Mouse (Mus musculus) C2C12 (cell line): Measurements from ENCODE around the gene Lrch3. TPM values are rescaled to one million over a fixed set of nuclear protein-coding genes. Genes with fewer than 3 reads are reported as not detected.
A peak's percentile ranks its signal among the peaks of the same experiment; 100 is the strongest.

ENCODE experiments used
- H3K27me3 ChIP-seq: one replicate; pipeline ENCODE4 v1.6.1; 2011; ENCODE audit not compliant: control insufficient read depth, insufficient read depth, insufficient read length
- H3K36me3 ChIP-seq: one replicate; pipeline ENCODE4 v1.6.1; 2011; ENCODE audit not compliant: control insufficient read depth, insufficient read depth
- H3K4me3 ChIP-seq: one replicate; pipeline ENCODE4 v1.5.1; 2011; ENCODE audit warnings: mild to moderate bottlenecking, control low read depth; ENCODE audit not compliant: poor library complexity, insufficient read depth, severe bottlenecking
- H3K79me2 ChIP-seq: one replicate; pipeline ENCODE4 v1.6.1; 2011; ENCODE audit not compliant: control insufficient read depth, insufficient read depth
- H3K79me3 ChIP-seq: one replicate; pipeline ENCODE4 v1.6.1; 2011; ENCODE audit warnings: low read depth, control low read depth
- H3ac ChIP-seq: one replicate; pipeline ENCODE3; 2011; ENCODE audit warnings: low read depth; ENCODE audit not compliant: control insufficient read depth, insufficient read length
- CEBPB ChIP-seq: IDR thresholded peaks from one replicate; pipeline ENCODE4 v1.6.1; 2011; ENCODE audit warnings: low read depth, mild to moderate bottlenecking, control low read depth, moderate library complexity
- CTCF ChIP-seq: IDR thresholded peaks from one replicate; pipeline ENCODE4 v1.5.1; 2011; ENCODE audit not compliant: control insufficient read depth, insufficient read depth, insufficient read length
- FOSL1 ChIP-seq: IDR thresholded peaks from one replicate; pipeline ENCODE4 v1.8.0; 2011; ENCODE audit warnings: mild to moderate bottlenecking, low read length; ENCODE audit not compliant: poor library complexity, insufficient read depth, severe bottlenecking
- MAX ChIP-seq: IDR thresholded peaks from one replicate; pipeline ENCODE4 v1.6.1; 2011; ENCODE audit warnings: mild to moderate bottlenecking, control low read depth
- MYOD1 ChIP-seq: IDR thresholded peaks from one replicate; pipeline ENCODE4 v1.6.1; 2011; ENCODE audit warnings: low read depth; ENCODE audit not compliant: control insufficient read depth, insufficient read length
- MYOG ChIP-seq: IDR thresholded peaks from one replicate; pipeline ENCODE4 v1.6.1; 2011; ENCODE audit not compliant: control insufficient read depth, insufficient read length; ENCODE audit errors: extremely low read depth
- USF1 ChIP-seq: IDR thresholded peaks from one replicate; pipeline ENCODE4 v1.6.1; 2011; ENCODE audit warnings: low read depth, mild to moderate bottlenecking, control low read depth, moderate library complexity
- polyA plus RNA-seq: library from polyadenylated mRNA; unstranded; fragments of >200 nt; fragmentation: generic; extraction: Trizol; gene quantifications from one replicate; pipeline ENCODE4 v1.2.1, GENCODE M21; 2012; ENCODE audit warnings: missing spikeins

Lrch3 gene
- polyA plus RNA-seq, 1 experiment: 6.7 TPM

- Histone ChIP-seq H3K79me2 (no peaks in the 10 kb centered on the region), H3K27me3 (no peaks in the 10 kb centered on the region), H3ac (no peak overlapping the region), H3K36me3 (no peaks in the 10 kb centered on the region), H3K4me3 (no peak overlapping the region), H3K79me3 (no peaks in the 10 kb centered on the region)
- TF ChIP-seq CEBPB (no peak), MAX (no peak), FOSL1 (no peak), MYOG (no peak), CTCF (no peak)
These were observed 122.1 kb downstream of the Lrch3 start for GRCm38 (mm10) chr16:33036006-33036405.

GRCm38 (mm10) chr16:33042682-33043081, 128.8 kb downstream of the Lrch3 start:
- TF ChIP-seq CEBPB (no peak), FOSL1 (no peak), MAX (no peak), MYOD1 (no peak), MYOG (no peak), USF1 (no peak), CTCF (no peak)
- no peak overlapping the region for H3ac ChIP-seq
- H3K4me3 ChIP-seq: no peak overlapping the region
- no peaks in the 10 kb centered on the region for H3K27me3 ChIP-seq
- H3K79me2 ChIP-seq: no peaks in the 10 kb centered on the region
- H3K36me3 ChIP-seq: no peaks in the 10 kb centered on the region
- no peaks in the 10 kb centered on the region for H3K79me3 ChIP-seq

GRCm38 (mm10) chr16:33043268-33043667, 129.4 kb downstream of the Lrch3 start:
- H3K79me3 ChIP-seq: no peaks in the 10 kb centered on the region
- no peaks in the 10 kb centered on the region for H3K27me3 ChIP-seq
- no peaks in the 10 kb centered on the region for H3K36me3 ChIP-seq
- H3K4me3 ChIP-seq: peak overlapping the region; percentile 14
- TF ChIP-seq CTCF (no peak), USF1 (no peak), CEBPB (no peak), MAX (no peak), MYOD1 (no peak), FOSL1 (no peak), MYOG (no peak)
- H3ac ChIP-seq: no peak overlapping the region
- no peaks in the 10 kb centered on the region for H3K79me2 ChIP-seq

- Histone ChIP-seq H3K4me3 (no peak overlapping the region), H3K79me2 (no peaks in the 10 kb centered on the region), H3K36me3 (no peaks in the 10 kb centered on the region), H3K79me3 (no peaks in the 10 kb centered on the region), H3ac (no peak overlapping the region), H3K27me3 (peaks cover 1% of the 10 kb centered on the region)
- TF ChIP-seq CEBPB (no peak), CTCF (no peak)
These were observed 134.1 kb downstream of the Lrch3 start for GRCm38 (mm10) chr16:33048004-33048403.

GRCm38 (mm10) chr16:33048686-33049085, 134.8 kb downstream of the Lrch3 start:
- no peak overlapping the region for H3K4me3 ChIP-seq
- H3K79me3 ChIP-seq: no peaks in the 10 kb centered on the region
- H3ac ChIP-seq: no peak overlapping the region
- H3K79me2 ChIP-seq: no peaks in the 10 kb centered on the region
- H3K27me3 ChIP-seq: peaks cover 3% of the 10 kb centered on the region
- TF ChIP-seq CEBPB: no peak
- no peak for TF ChIP-seq FOSL1
- no peak for TF ChIP-seq MYOG
- TF ChIP-seq CTCF: no peak
- TF ChIP-seq USF1: no peak
- no peak for TF ChIP-seq MAX
- TF ChIP-seq MYOD1: no peak
- H3K36me3 ChIP-seq: no peaks in the 10 kb centered on the region

GRCm38 (mm10) chr16:33049809-33050208, 135.9 kb downstream of the Lrch3 start:
- H3K27me3 ChIP-seq: peaks cover 3% of the 10 kb centered on the region
- no peaks in the 10 kb centered on the region for H3K79me2 ChIP-seq
- H3ac ChIP-seq: no peak overlapping the region
- H3K79me3 ChIP-seq: no peaks in the 10 kb centered on the region
- no peak overlapping the region for H3K4me3 ChIP-seq
- TF ChIP-seq USF1 (no peak), MYOD1 (no peak), CEBPB (no peak), FOSL1 (no peak)
- no peaks in the 10 kb centered on the region for H3K36me3 ChIP-seq
